Mouse (Mus musculus) T-cell, adult 2 months (primary cell): Measurements from ENCODE around the gene Nmnat2.

Experiments used
- DNase-seq: peaks from one replicate; pipeline ENCODE4 v3.0.0; 2022; ENCODE audit warnings: low spot score

Gene Nmnat2

DNA sequence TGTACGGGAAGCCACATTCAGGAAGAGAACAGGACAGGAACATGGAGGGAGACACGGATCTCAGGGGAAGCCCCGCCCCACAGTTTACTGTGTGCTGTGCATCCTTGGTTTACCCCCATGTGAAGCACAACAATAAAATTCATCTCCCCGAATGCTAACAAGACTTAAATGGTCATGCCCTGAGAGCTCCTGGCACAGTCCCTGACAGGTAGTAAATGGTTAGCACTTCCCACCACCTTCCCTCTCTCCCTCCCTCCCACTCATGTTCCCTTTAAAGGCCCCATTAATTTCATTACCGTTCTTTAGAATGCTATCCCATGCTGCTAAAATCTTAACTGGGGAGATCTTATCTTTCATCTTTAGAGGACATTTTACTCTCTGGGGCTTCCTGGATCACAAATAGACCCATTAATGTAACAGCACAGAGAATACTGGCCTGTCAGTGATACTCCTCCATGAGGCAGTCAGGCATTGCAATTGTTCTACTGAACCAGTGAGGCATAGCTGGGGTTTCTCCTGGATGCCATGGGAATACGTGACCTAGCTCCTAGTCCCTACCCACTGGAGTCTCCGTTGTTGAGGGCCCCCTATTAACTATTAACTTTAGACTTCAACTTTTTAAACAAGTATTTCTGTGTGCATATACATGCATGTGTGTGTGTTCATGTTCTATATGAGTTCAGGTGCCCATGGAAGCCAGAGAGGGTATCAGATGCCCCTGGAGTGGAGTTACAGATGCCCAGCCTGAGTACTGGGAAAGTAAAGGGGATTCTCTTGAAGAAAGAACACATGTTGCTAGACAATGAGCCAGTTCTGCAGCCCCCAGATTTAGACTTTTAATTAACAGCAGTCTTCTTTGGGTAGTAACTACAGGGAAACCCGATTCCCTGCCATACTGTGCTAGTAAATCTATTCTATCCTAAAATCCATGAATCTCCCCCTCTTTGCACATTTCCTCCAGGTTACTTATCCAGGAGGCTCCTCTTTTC is 170.8 kb downstream of the Nmnat2 start:
- no peak for DNase-seq

DNA sequence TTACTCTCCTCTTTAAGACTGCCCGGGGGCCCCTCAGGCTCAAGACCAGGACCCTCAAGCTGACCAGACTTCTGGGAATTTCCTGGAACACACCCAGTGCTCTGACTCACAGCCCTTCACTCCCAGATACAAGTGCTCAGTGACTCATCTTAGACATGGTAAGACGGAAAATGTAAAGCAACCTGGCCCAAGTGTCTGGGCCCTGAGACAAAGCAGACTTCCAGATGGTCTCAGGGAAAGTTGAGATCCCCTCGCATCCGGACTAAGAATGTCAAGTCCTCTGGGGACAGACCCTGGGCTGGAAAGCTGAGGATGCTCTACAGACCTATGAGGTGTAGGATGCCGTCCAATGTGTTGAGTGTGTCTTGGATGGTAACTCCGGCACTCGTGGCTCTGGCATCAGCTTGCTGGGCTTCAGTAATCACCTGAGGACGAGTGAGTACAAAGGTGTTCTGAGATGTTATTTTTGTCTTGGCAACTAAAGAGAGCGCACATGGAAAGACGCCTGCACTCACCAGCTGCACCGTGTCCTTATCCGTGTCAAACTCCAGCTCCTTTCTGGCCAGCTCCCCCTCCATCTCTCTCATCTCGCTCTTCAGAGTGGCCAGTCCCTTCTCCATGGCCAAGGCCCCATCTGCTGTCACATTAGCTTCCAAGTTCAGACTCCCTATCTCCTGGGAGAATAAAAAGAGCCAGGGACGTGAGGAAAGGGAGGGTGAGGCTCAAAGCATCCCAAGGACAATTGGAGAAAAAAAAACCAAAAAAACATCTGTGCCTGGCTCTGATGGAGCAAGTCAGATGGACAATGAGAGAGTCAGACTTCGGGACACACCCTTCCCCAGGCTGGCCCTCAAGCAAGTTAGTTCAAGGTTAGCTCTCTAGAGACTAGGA is 171.9 kb downstream of the Nmnat2 start:
- DNase-seq = no peak

DNA sequence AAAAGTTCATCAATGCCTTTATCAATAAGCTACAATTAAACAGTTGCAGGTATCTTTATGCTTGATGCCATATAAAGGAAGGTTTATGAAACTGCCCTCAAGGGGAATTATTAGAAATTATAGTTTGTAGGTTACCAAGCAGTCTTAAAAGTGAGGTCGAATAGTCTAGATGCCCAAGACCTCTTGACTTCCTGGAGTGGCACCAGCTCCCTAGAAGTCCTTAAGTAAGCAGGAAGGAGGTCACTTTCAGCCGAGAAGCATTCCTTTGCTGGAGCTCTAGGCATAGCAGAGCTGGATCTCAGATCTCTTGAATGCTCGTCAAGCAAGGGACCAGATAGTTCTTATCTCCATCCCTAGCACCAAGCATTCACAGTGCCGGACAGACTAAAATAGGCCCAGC is 172.8 kb downstream of the Nmnat2 start:
- DNase-seq = no peak

DNA sequence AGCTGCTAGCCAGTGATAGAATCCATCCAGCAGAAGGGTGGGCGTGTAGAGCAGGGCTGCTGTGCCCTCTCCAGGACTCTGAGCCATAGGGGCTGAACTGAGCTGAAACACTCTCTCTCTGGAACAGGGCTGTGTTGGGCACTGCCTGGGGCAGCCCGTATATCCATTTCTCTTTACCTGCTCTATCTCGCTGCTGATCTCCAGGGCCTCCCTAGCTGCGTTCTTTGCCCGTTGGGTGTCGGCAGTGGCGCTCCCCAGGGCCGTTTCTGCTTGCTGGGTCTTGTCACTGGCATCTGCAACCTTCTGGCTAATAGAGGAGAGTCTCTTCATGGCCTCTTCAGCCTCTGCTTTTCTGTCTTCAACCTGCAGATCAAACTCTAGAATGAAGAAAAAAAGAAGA is 174.0 kb downstream of the Nmnat2 start:
- no peak for DNase-seq

DNA sequence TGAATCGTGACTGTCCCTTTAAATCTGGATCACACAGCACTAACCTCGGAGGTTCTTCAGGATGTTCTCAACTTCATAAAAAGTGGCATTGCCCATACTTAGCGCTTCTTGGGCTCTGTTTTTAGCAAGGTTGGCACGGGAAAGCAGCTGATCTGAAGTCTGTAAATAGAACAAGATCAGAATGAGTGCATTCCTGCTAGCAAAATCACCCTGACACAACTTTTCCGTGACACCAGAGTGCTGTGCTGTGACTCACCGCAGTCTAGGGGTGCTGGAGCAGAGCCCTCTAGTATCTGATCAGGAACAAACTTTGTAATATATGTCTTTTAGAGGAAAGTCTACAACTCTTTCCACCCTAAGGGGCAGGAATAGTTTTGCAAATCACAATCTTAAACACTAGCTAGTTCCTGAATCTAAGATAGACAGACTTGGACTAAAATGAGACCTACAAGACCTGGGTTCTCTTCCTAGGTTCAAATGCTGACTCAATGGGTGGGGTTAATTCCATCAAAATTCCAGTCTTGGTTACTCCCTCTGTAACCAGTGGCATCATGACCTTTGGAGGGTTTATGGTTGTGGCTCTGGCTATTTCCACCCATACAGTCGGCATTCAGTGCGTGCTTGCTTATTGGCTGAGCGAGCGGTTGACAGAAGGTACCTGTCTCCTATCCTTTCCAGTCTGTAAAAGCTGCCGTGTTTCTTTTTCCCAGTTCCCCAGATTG is 175.4 kb downstream of the Nmnat2 start:
- no peak for DNase-seq

DNA sequence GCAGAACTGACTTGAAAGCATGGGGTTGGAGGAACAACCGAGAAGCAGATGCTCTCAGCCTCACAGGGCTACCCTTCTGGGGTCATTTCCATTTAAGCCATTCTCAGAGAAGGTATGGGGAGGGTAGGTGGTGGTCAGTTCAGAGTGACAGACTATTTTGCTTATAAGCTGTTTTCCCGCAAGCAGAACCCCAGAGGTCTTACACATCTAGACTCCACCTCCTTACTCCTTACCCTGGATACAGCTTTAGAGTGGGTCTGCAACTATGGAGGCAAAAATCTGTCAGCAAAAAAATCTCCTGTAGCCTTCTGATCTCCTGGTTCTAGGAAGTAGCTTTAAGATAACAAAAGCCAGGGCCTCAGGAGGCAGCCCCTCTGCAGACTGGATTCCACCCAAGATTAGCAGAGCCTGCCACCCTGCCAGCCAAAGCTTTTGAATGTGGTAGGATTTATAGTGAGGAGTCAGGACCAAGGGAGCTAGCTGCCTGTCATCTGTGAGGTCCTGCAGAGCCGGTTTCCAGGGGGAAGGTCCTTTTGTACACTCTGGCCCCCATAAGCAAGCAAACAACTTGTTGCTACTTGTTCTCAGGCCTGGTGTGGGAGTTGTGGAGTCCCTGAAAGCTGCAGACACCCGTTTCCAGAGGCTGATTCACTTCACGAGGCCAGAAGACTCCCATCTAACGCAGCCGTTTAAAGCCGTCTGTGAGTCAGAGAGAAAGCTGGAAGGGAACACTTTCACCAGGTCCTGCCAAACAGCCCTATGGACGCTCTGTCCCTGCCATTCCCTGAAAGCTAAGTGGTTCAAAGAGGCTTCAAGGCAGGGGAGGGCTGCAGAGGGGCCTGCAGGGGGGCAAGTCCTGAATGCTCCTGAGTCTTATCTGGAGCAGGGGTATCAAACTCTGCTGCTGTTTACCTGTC is 179.3 kb downstream of the Nmnat2 start:
- DNase-seq = no peak

DNA sequence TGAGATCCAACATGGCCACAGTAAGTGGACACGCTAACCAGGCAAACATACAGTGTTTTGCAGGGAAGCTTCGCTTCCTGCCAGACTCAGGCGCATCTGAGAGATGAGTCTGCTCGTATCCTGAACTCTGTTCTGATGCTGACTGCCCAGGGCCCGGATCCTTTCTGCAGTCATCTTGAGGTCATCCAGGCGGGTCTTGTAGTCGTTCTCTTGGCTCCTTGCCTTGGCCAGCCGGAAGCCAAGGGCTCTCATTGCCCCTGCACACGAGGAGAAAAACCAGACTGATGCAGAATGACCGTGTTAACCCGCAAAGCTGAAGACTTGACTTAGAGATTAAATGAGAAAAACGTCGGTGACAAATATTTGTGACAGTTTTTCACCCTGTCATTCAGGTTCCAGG is 181.9 kb downstream of the Nmnat2 start:
- no peak for DNase-seq

DNA sequence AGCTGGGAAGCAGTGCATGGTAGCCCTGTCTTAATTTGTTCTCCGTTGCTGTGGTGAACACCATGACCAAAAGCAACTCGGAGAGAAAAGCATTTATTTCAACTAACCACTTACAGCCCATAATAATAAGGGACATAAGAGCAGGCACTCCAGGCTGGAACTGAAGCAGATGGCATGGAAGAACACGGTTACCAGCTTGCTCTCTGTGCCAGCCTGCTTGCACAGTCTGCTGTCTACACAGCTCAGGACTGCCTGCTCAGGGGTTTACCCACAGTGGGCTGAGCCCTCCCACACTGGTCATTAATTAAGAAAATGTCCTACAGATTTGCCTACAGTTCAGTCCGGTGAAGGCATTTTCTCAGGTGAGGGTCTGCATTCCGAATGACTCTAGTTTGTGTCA is 183.7 kb downstream of the Nmnat2 start:
- no peak for DNase-seq

DNA sequence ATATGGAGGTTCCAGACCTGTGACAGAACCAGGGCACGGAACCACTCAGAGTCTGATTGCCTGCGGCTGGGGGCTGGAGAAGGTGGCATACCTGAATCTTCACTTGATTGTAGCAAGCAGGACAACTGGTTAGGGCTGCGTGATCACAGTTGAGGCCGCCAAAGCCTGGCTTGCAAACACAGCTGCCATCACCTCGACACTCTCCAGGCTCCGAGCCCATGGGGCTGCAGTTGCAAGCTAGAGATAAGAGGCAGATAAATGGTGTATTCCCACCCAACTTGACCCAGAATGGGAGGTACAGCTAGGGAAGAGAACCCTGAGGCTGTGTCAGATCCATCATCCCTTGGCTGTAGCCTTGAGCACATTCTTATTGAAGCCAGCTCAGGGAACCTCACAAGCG is 184.8 kb downstream of the Nmnat2 start:
- DNase-seq = no peak

DNA sequence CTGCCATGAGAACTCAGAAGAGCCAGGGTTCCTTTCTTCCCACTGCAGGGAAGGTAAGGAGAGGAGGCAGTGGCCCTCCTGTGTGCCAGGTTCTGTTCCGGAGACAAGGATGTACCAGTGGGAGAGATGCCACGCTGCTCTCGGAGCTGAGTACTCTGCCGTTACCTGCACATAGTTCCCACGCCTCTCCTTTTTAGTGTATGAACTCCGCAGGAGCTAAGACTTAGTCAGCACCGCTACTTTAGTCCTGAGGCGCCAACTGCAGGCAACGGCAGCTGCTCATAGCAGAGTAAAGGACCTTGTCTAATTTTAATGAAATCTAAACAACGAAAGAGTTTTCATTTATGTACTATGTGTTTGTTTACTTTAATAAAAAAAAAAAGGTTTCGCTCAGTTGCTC is 185.5 kb downstream of the Nmnat2 start:
- DNase-seq = no peak

DNA sequence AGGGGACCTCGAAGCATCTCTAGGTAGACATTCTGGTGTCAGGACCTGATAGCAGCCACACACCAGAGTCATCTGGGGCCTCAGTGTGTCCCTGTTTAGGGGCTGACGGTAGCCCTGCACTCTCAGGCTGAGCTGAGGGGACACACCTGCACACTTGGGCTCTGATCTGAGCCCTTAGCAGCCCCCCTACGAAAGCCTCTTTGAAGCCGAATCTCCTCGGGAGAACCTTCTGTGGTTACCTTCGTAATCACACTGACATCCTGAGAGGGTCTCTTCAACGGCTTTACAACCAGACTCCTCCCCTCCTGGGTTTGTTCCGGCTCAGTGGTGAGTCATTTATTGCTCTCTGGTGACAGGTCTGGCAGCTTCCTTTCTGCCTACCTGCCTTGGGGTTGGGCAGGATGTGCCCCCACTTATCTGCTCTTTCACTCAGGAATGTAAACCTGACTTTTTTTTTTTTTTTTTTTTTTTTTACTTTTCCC is 186.0 kb downstream of the Nmnat2 start:
- peak; percentile 61 for DNase-seq

DNA sequence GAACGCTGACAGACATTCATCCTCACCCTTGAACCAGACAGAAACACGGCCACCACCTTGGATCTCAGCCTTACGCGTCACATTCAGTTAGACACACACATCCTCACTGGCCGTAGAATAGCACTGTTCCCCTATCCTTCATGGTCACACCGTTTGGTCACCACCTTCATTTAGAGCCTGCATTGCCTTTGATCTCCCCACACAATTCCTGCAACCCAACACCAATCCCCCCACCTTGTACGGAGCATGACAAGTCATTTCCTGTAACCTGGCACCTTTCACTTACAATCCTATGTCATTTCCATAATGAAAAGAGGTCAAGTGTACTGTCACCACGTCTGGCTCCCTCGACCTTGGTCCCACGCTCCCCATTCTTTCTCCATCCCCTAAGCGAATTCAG is 189.2 kb downstream of the Nmnat2 start:
- no peak for DNase-seq

DNA sequence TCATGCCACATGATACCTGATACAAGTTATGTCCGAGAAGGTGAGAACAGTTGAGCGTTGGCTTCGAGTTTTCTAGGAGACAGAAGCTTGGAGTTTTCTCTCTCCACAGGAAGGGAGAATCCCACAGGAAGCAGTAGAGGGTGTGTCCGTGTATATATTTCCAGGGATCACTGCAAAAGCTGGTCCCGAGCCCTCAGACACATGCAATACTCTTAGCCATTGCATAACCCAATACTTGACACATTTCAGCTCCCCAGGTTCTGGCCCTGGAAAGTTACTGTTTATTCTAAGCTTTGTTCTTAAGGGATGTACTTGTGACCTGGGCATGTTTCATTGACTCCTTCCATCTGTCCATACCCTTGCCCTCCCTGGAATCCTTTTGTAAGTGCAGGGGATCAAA is 191.0 kb downstream of the Nmnat2 start:
- no peak for DNase-seq

DNA sequence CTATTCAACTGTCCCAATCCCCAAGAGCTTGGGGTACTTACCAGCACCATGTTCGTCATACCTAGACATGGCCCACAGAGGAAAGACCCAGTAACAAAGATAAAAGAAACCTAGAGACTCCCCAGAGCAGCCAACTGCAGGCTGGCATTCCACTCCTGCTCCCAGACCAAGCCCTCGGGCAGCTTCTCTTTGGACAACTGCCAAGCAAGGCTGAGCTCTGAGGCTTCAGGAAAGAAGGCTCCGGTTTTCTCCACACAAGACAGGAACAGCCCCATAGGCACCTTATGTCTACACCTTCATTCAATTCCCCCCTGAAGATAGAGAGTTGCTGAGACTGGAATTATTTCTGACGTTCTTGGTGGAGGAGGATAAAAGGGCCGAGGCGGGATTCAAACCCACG is 197.8 kb downstream of the Nmnat2 start:
- no peak for DNase-seq

DNA sequence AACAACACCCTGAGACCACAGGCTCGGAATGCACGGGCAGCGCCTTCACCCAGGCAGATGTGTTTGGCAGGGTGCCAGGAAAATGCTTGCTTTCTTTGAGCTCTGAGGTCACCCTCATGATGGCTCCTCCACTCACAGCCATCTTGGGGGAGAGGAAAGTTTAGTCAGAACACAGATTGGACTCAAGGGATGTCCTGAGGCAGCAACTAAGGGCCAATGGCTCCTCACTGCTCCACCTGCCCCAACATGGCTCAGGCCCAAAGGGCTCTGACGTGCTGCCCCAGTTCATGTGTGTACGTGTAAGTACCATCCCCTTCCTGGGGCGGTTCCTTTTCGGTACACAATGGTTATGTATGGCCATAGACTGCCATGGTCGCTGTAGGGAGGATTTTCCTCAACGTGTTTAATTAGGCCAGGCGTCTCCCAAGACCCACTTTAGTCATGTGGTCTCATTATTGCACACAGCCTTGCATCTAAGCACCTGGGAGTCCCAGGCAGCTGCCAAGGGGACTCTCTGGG is 198.9 kb downstream of the Nmnat2 start:
- DNase-seq = no peak

DNA sequence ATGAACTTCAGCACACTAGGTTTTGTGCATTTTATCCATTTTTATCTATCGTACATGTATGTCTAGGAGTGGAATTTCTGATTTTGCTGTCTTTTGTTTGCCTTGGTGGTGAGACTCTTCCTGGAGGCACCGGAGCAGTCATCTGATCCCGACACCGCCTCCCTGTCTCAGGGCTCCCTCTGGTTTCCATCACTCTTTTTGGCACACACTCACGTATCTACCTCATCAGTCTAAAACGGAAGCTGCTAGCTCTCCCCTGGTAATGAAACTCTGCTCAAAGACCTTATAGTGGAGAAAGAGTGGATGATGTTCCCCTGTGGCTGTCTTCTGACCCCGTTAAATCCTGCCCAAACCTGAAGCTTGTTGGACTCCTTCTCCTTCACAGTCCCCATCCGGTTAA is 200.6 kb downstream of the Nmnat2 start:
- DNase-seq = no peak

DNA sequence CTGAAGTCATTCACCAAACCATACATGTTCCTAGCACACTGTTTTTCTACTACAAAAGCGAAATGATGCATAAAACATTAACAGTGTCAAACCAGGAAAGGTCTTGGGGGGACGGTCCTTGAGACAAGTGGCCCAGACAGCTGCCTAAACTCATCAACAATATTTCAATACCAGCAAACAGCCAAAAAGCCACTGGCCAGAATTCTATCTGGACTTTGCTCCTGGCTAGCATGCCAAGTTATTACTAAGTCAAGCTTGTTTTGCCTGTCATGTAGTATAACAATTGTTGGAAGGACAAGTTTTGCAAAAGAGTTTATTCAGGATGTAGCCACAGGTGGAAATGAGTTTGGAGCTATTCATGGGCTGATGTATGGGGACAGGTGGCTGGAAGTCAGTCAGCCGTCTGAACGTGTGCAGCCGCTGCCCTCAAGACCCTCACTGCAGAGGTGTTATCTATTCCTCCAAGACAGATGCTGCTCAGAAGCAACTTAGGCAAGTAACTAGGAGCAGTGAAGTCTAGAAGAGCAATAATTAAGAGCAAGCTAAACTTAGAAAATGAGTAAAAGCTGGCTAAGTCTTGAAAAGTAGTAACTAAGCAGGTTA is 202.3 kb downstream of the Nmnat2 start:
- no peak for DNase-seq

DNA sequence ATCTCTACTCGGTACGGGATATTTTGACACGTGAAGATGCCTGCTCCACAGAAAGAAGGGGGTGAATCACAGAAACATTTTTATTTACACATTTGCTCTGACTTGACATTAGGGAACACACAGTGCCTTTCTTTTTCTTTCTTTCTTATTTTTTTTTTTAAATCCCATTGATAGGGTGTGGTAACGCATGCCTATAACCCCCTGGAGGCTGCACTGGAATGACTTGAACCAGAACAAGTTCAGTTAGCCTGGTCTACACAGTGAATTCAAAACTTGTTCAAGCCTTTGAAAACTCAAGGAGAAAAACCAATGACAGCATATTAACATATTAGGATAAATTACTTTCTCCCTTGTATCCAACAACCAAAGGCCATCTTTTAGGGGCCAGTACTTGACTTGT is 204.3 kb downstream of the Nmnat2 start:
- DNase-seq = no peak

DNA sequence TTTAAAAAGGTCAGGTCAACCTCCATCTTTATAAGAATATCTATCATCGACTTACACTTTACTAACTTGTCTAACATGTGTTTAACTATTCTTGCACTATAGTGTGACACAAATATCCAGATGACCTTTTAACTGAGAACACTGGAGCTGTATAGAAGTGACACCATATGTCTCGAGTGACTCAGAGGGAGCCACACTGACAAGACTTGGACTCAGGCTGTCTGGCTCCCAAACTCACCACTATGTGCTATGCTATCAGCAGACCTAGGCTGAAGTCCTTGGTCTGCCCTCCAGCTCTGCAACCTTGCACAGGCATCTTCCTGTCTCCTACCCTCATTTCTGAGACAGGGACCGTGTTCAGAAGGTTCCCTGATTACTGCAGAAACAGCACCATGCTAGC is 209.0 kb downstream of the Nmnat2 start:
- DNase-seq = no peak

DNA sequence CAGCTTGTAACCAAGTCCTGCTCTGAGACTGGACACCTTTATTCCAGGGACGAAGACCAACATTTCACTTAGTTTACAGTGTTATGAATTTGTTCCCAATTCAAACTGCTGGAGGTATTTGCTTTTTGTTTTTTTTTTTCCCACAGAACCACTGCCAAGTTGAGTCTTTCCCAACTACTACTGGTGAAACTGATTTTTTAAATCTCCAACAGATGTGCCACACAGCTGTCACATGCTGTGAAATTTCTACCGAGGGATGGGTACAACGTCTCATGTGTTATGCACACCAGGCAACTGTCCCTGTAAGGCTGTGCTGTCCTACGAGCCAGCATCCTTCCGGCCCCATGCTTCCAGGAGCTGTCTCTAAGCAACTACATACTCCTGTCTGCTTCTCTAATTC is 213.5 kb downstream of the Nmnat2 start:
- DNase-seq = no peak
